Mouse (Mus musculus) heart, embryonic 14.5 days (tissue): Measurements from ENCODE around the gene Kctd7. TPM values are rescaled to one million over a fixed set of nuclear protein-coding genes. Genes with fewer than 3 reads are reported as not detected.
A peak's percentile ranks its signal among the peaks of the same experiment; 100 is the strongest.

Source experiments
- ATAC-seq: fragments of 200-750 bp; cut with Nextera tagmentation; 2 replicates; pipeline ENCODE4 v1.8.0; 2017; ENCODE audit warnings: low read depth, moderate TSS enrichment; ENCODE audit not compliant: insufficient number of reproducible peaks, insufficient read depth, low FRiP score
- H3K27ac ChIP-seq, 2 experiments: fragments of 200-500 bp in 1 of 2; fragments of 300-500 bp in 1 of 2; sonication (generic) in 1 of 2; replicated peaks in 1 of 2; 2 replicates each; pipeline ENCODE4 v1.5.1; 2012 to 2014; ENCODE audit warnings: low read depth in 2 of 2, low read length in 2 of 2, control low read depth in 1 of 2, mild to moderate bottlenecking in 1 of 2, mixed read lengths in 1 of 2; ENCODE audit not compliant: control insufficient read depth in 1 of 2, insufficient read depth in 1 of 2
- H3K27me3 ChIP-seq: fragments of 300-500 bp; sonication (generic); 2 replicates; pipeline ENCODE4 v1.6.1; 2014; ENCODE audit warnings: mild to moderate bottlenecking, low read length, control low read depth; ENCODE audit not compliant: control insufficient read depth, insufficient read depth
- H3K36me3 ChIP-seq: fragments of 300-500 bp; sonication (generic); 2 replicates; pipeline ENCODE4 v1.6.1; 2014; ENCODE audit warnings: mild to moderate bottlenecking, control low read depth, low read length, mixed read lengths; ENCODE audit not compliant: control insufficient read depth, insufficient read depth
- H3K4me1 ChIP-seq, 2 experiments: fragments of 200-500 bp in 1 of 2; fragments of 300-500 bp in 1 of 2; sonication (generic) in 1 of 2; 2 replicates each; pipeline ENCODE4 v1.6.1; 2012 to 2014; ENCODE audit warnings: low read length in 2 of 2, control low read depth in 1 of 2, mixed read lengths in 1 of 2; ENCODE audit not compliant: control insufficient read depth in 2 of 2, insufficient read depth in 2 of 2
- H3K4me2 ChIP-seq: fragments of 300-500 bp; sonication (generic); 2 replicates; pipeline ENCODE4 v1.6.1; 2014; ENCODE audit warnings: mild to moderate bottlenecking, low read length
- H3K4me3 ChIP-seq, 2 experiments: fragments of 200-500 bp in 1 of 2; fragments of 300-500 bp in 1 of 2; sonication (generic) in 1 of 2; 2 replicates each; pipeline ENCODE4 v1.5.1; 2012 to 2014; ENCODE audit warnings: low read length in 2 of 2, mild to moderate bottlenecking in 2 of 2, control low read depth in 1 of 2, low read depth in 1 of 2, moderate library complexity in 1 of 2; ENCODE audit not compliant: control insufficient read depth in 1 of 2, insufficient read depth in 1 of 2
- H3K9ac ChIP-seq: fragments of 300-500 bp; sonication (generic); 2 replicates; pipeline ENCODE4 v1.6.1; 2014; ENCODE audit warnings: mild to moderate bottlenecking, low read length
- H3K9me3 ChIP-seq: fragments of 300-500 bp; sonication (generic); 2 replicates; pipeline ENCODE4 v1.6.1; 2016; ENCODE audit warnings: low read length, control low read depth; ENCODE audit not compliant: control insufficient read depth
- WGBS: fragments of 180-500 bp; shearing (Covaris S2); extraction: QIAGEN DNeasy Blood & Tissue Kit; methylation state at CpG from one replicate; pipeline ENCODE4 v1.1.7; 2014; 5-methylcytosine and 5-hydroxymethylcytosine counted together
- polyA plus RNA-seq: library from polyadenylated mRNA; unstranded; fragments of >200 nt; fragmentation: Nextera tagmentation; extraction: Ambion mirVana; gene quantifications from 2 replicates; pipeline ENCODE4 v1.2.1, GENCODE M21; 2014

Gene Kctd7
- polyA plus RNA-seq: 4.8 TPM in 2 replicates

- peak within 1 kb of the TSS; percentile 55 to 74 for H3K4me3 ChIP-seq
- H3K27ac ChIP-seq: peak within 1 kb of the TSS; percentile 70 to 80
- WGBS: under 1% methylated on average over 66 of the region's 66 CpGs
- H3K9me3 ChIP-seq: no peaks in the 10 kb centered on the region
- H3K4me2 ChIP-seq: peak within 1 kb of the TSS; percentile 83
- peaks cover 5% of the 10 kb centered on the region for H3K27me3 ChIP-seq
- H3K9ac ChIP-seq: peak within 1 kb of the TSS; percentile 84
- ATAC-seq: peak; percentile 94
- peaks cover 19% of the 10 kb centered on the region for H3K36me3 ChIP-seq
- peaks cover 3 to 10% of the 10 kb centered on the region in 2 experiments; a peak in 3 of 4 replicates for H3K4me1 ChIP-seq
Measured at GRCm38 (mm10) chr5:130144334-130145312, at the start of gene Kctd7. Gene Kctd7 (plus strand): TSS chr5:130144861.

- Histone ChIP-seq H3K27ac (no peak overlapping the region), H3K9ac (no peak overlapping the region), H3K4me1 (peaks cover 8 to 11% of the 10 kb centered on the region in 2 experiments; a peak in 3 of 4 replicates), H3K36me3 (peaks cover 2% of the 10 kb centered on the region; the same call in 1 of the 2 replicates), H3K4me2 (no peak overlapping the region), H3K9me3 (no peaks in the 10 kb centered on the region), H3K27me3 (no peaks in the 10 kb centered on the region), H3K4me3 (no peak overlapping the region)
- 0 out of 2 replicates have a peak, but pooled peaks have one; percentile 31 for ATAC-seq
- WGBS: 68% methylated on average over 12 of the region's 12 CpGs
Measured at GRCm38 (mm10) chr5:130096754-130097153, 47.9 kb upstream of the Kctd7 start.

DNA sequence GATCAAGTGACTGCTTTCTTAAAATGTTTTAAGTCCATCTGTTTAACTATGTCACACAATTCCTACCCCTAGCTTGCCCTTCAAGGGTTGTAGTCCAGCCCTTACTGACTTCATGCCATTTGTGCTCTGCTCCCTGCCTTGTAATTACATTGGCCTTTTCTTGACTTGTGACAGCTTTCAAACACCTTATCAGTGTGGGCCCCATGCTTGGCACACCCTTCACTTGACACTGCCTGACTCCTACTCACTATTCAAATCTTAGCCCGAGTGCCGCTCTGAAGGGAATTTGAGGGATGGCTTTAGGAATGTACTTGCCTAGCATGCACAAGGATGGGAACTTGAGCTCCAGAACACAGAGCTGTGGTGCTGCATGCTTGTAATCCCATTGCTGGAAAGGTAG lies 46.8 kb upstream of the Kctd7 start:
- Histone ChIP-seq H3K9ac (no peak overlapping the region), H3K4me1 (peaks cover 8 to 11% of the 10 kb centered on the region in 2 experiments; a peak in 3 of 4 replicates), H3K4me3 (no peak overlapping the region), H3K27me3 (no peaks in the 10 kb centered on the region), H3K36me3 (peaks cover 11% of the 10 kb centered on the region; the same call in 1 of the 2 replicates), H3K9me3 (no peaks in the 10 kb centered on the region), H3K4me2 (no peak overlapping the region), H3K27ac (no peak overlapping the region)
- 18% methylated on average over 2 of the region's 2 CpGs for WGBS
- ATAC-seq: no peak

- Histone ChIP-seq H3K9ac (no peak overlapping the region), H3K27me3 (no peaks in the 10 kb centered on the region), H3K4me3 (no peak overlapping the region), H3K4me2 (no peak overlapping the region), H3K27ac (no peak overlapping the region), H3K4me1 (peaks cover 8 to 11% of the 10 kb centered on the region in 2 experiments; a peak in 3 of 4 replicates), H3K36me3 (peaks cover 12% of the 10 kb centered on the region; the same call in 1 of the 2 replicates), H3K9me3 (no peaks in the 10 kb centered on the region)
- ATAC-seq: no peak
- WGBS: 93% methylated on average over 17 of the region's 17 CpGs
Measured at GRCm38 (mm10) chr5:130101724-130102123, 42.9 kb upstream of the Kctd7 start.

DNA sequence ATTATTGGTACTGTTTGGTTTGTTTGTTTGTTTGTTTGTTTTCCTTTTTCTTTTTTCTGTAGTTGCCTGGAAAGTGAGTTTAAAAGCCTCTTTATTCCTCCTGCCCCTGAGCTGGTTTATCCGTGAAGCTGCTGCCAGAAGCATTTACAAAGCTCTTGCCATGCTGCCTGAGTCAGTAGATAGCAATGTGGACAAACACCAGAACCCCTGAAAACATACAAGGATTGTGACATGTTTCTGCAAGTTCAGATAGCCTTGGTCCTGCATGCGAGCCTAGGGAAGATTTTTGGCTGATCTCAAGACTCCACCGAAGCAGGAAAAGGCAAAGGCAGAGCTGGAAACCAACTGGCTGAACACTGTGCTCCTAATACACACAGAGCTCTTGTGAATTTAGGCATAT lies 35.3 kb upstream of the Kctd7 start:
- no peaks in the 10 kb centered on the region for H3K4me1 ChIP-seq
- H3K4me2 ChIP-seq: no peak overlapping the region
- no peaks in the 10 kb centered on the region for H3K36me3 ChIP-seq
- ATAC-seq: no peak
- H3K9ac ChIP-seq: no peak overlapping the region
- no peak overlapping the region for H3K4me3 ChIP-seq
- 44% methylated on average over 3 of the region's 3 CpGs for WGBS
- no peaks in the 10 kb centered on the region for H3K9me3 ChIP-seq
- no peak overlapping the region for H3K27ac ChIP-seq
- no peaks in the 10 kb centered on the region for H3K27me3 ChIP-seq

GRCm38 (mm10) chr5:130110632-130111464 lies 33.8 kb upstream of the Kctd7 start:
- ATAC-seq: no peak
- Histone ChIP-seq H3K9ac (no peak overlapping the region), H3K27me3 (no peaks in the 10 kb centered on the region), H3K4me1 (no peaks in the 10 kb centered on the region), H3K9me3 (no peaks in the 10 kb centered on the region), H3K4me2 (no peak overlapping the region), H3K27ac (no peak overlapping the region), H3K4me3 (no peak overlapping the region), H3K36me3 (0 out of 2 replicates have a peak, but pooled peaks cover 6% of the 10 kb centered on the region)
- WGBS: 80% methylated on average over 12 of the region's 12 CpGs

- Histone ChIP-seq H3K4me1 (no peaks in the 10 kb centered on the region), H3K36me3 (0 out of 2 replicates have a peak, but pooled peaks cover 6% of the 10 kb centered on the region), H3K27me3 (no peaks in the 10 kb centered on the region), H3K9me3 (no peaks in the 10 kb centered on the region), H3K9ac (no peak overlapping the region), H3K27ac (no peak overlapping the region), H3K4me3 (no peak overlapping the region), H3K4me2 (no peak overlapping the region)
- ATAC-seq: no peak
Measured at GRCm38 (mm10) chr5:130112653-130113052, 32.0 kb upstream of the Kctd7 start.
